Mouse (Mus musculus) lung, postnatal 14 days (tissue): Measurements from ENCODE around the gene Efna5.

ENCODE experiments used
- DNase-seq: peaks from one replicate; pipeline ENCODE4 v3.0.0; 2021

Efna5 gene

GRCm38 (mm10) chr17:62852822-62853608, 28.1 kb downstream of the Efna5 start:
- no peak for DNase-seq

DNA sequence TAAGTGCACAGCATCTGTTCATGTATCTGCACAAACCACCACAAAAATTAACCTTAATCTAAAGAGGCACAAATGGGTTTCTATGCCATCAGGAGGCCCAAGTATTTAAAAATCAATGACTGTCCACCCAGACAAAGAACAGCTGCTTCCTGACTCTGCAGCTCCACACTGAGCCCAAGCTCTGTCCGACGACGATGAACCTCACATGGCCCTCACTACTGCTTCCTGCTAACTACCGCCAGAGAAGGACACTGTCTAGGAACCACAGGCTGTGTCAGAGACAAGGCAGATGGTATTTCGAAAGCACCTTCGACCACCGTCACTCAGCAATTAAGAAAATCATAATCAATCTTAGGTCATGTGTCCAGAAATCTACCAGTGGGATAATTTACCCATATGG, 29.8 kb downstream of the Efna5 start:
- no peak for DNase-seq

- DNase-seq = no peak
Measured at GRCm38 (mm10) chr17:62850603-62851002, 30.5 kb downstream of the Efna5 start.

DNA sequence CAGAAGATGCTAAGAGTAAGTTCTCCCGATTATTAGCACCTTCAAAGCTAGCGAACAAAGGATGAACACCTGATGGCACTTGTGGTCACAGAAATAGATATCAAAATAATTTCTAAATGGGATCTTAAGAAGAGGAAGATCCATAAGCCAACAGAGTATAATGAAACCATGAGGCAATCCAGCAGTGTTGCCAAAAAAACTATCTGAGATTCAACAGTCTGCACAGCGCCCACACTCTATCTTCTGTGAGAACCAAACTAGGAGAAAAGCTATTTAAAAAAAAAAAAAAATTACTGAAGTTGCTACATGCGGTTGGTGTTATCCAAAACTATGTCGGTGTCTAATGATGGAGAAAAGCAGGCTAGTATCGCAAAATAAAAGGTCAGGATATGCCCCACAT, 31.4 kb downstream of the Efna5 start:
- DNase-seq = no peak

- DNase-seq = no peak
Measured at GRCm38 (mm10) chr17:62845656-62846055, 35.5 kb downstream of the Efna5 start.

- no peak for DNase-seq
Measured at GRCm38 (mm10) chr17:62844329-62844728, 36.8 kb downstream of the Efna5 start.

DNA sequence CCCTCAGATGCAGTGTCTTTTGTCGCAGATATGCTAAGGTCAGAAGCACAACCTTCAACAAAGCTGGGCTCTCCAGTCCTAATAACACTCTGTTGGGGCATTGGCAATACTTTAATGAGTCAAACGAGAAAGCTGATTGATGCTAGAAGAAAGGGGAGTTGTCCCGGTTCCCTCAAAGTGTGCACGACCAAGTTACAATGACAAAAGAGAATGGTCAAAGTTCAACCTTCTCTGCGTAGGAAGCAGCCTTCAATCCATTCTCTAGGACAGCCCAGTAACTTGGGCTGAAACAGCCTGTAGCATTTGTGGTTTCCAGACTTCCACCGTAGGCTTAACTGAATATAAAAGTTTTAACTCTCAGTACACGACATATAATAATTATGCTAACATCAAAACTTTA, 43.8 kb downstream of the Efna5 start:
- no peak for DNase-seq

DNA sequence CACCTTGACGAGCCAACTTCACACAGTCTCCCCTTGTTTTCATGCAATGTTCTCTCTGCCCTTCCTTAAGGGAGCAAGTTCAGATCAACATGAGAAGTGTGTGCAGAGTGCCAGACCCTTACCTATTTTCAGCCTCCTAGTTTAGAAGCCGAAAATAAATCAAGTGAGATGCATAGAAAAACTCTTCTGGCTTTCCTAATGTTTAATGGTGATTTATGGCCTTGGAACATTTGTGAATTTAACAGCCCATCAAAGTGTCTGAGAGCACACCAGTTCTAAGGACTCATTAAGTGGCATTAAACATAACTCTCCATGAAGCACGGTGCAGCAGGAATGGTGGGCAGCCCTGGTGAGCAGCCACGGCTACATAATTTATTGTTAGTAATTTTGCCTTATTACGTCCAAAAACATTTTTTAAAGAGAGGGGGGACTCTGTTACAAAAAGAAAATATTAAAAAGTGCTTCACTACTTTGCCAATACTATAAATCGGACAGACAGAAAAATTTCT, 44.5 kb downstream of the Efna5 start:
- DNase-seq = no peak

DNA sequence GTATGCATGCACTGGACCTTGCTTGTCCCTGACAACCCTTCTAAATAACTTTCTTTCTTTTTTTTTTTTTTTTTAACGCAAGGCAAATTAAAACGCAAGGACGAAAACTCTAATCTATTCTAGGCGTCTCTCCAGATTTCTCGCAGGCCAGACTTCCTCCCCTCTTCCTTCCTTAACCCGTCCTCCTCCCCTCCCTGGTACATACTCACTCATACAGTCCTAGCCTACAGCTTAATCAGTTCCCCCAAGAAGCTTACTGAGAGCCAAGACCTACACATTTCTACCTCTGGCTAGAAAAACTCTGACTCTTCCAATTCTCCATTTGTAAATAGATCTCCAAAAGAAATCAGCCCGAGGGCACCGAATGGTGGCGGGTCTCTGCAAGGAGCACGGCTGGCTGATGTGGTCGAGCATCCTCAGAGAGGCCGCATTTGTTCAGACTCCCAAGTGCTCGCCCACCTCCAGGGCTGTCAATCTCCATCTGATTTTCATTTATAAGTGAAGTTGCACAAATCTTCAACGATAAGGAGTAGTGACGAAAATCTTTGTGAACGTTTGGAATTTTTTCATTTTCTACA, 48.5 kb downstream of the Efna5 start:
- DNase-seq = no peak

GRCm38 (mm10) chr17:62827549-62827948, 53.6 kb downstream of the Efna5 start:
- DNase-seq = no peak

- no peak for DNase-seq
Measured at GRCm38 (mm10) chr17:62821219-62821618, 59.9 kb downstream of the Efna5 start.

GRCm38 (mm10) chr17:62819931-62820330, 61.2 kb downstream of the Efna5 start:
- no peak for DNase-seq

DNA sequence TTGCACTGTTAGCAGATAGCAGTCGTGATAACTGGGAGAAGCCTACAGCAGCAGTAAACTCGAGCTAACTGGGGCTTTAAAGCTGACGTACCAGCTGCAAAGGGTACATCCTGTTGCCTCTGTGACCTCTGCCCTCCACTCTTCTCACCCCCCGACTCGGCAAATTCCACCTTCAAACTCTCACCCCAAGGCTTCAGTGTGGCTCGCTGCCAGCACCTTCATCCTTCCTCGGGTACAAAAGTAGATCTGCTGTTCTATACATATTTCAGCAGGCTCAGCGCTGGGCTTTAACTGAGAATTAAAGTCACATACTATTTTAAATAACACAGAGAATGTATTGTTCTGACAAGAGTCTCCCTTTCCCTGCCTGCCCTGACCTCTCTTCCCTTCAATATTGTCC, 62.3 kb downstream of the Efna5 start:
- no peak for DNase-seq

- no peak for DNase-seq
Measured at GRCm38 (mm10) chr17:62818337-62818736, 62.8 kb downstream of the Efna5 start.

GRCm38 (mm10) chr17:62816879-62817278, 64.2 kb downstream of the Efna5 start:
- no peak for DNase-seq

DNA sequence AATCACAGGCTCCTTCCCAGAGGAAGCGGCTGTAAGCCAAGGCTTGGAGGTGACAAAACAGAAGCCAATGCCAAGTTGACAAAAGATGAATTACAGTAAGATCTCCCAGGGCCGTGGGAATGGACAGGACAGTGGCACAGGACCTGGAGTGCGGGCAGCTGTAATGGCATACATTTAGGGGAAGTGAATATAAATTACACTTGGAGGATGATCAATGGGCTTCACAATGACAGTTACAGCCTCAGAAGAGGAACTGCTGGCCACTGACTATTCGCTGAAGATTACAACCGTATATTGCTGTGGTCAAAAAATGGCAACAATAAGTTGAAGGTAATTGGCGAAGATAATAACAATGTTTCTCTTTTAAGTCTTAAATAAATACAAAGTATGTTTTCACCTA, 67.7 kb downstream of the Efna5 start:
- DNase-seq = no peak

DNA sequence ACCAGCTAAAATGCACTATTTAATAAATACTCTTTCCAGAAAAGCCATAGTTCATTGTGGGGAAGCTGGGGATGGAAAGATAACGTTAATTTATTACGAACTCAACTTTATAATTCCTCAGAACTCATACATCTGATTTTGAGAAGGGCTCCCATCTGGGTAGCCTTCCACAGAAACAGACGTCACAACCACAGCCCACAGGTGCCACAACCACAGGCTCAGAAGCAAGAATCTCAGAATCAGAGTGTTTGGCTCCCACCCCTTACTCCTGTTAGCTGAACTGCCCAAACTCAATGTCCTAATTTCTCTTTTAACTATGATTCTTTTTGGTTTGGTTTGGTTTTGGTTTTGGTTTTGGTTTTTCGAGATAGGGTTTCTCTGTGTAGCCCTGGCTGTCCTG, 73.2 kb downstream of the Efna5 start:
- DNase-seq = no peak

DNA sequence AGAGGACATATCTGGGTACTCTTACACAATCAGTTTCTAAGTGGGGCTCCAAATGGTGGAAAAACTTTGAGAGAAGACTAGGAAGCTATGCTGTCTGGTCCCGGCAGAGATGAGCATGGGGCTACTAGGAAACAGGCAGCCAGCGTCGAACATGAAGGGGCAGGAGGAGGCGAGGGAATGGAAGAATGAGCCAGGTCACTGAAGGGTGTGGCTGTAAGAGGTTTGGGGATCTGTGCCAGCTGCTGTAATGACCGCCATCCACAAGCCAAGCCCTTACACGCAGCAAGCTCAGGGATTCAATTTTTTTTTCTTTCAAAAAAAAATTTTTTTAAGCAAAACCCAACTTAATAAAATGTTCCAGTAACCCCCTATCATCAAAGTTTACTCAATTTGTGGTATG, 74.5 kb downstream of the Efna5 start:
- no peak for DNase-seq

DNA sequence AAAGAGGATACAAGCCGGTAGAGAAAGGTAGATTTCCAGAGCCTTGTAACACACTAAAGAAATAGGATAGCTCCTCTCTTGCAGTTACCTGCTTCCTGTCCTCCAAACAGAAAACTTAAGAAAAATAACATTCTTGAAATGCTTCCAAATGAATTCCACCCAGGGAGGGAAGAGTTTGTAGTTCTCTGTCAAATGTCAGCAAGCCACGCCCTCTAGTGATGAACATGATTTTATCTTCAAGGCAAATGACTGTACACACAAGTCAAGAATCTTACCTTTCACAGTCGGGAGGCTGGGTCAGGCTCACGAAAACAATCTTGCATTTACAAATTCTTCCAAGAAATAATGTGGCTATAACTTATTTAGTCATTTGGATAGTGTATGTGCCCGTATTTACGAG, 78.4 kb downstream of the Efna5 start:
- DNase-seq = no peak

- no peak for DNase-seq
Measured at GRCm38 (mm10) chr17:62797272-62797671, 83.8 kb downstream of the Efna5 start.

GRCm38 (mm10) chr17:62789291-62790290, 91.5 kb downstream of the Efna5 start:
- no peak for DNase-seq

DNA sequence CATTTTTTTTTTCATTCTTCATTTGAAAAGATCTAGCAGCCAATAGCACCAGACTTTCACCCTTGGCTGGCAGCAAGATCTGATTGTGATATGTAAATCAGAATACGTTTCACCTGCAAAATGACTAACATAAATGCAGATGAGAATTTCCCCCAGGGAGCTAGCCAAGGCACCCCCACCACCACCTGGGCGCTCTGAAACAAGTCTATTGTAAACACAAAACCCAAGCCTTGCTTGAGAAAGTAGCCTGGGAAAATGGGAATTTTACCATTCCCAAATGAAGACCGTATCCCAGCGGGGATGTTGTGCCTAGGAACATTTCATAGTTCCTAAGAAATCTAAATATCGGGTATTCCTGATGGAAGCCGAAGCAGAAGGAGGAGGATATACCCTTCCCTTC, 92.3 kb downstream of the Efna5 start:
- DNase-seq = no peak

- no peak for DNase-seq
Measured at GRCm38 (mm10) chr17:62787855-62788254, 93.3 kb downstream of the Efna5 start.

GRCm38 (mm10) chr17:62786602-62786907, 94.6 kb downstream of the Efna5 start:
- no peak for DNase-seq
